Mouse (Mus musculus) ES-E14 (cell line): ENCODE measurements around the gene Arglu1. TPM values are rescaled to one million over a fixed set of nuclear protein-coding genes. Genes with fewer than 3 reads are reported as not detected.

Experiments used
- DNase-seq: peaks from one replicate; pipeline ENCODE4 v3.0.0-alpha.2; 2013; ENCODE audit warnings: low read depth, low spot score
- H3K27ac ChIP-seq: 2 replicates; pipeline ENCODE4 v1.5.1; 2012; ENCODE audit warnings: low read depth, mild to moderate bottlenecking, low read length, moderate library complexity, mixed read lengths; ENCODE audit not compliant: poor library complexity, insufficient read depth, severe bottlenecking
- H3K36me3 ChIP-seq: 2 replicates; pipeline ENCODE4 v1.6.1; 2012; ENCODE audit warnings: mild to moderate bottlenecking, low read length, moderate library complexity, mixed read lengths; ENCODE audit not compliant: control insufficient read depth, poor library complexity, insufficient read depth, severe bottlenecking
- H3K4me1 ChIP-seq, 2 experiments: fragments of 150-350 bp in 1 of 2; sonication (generic) in 1 of 2; 2 replicates each; pipeline ENCODE4 v1.6.1; 2012; ENCODE audit warnings: low read length in 2 of 2, mild to moderate bottlenecking in 1 of 2, mixed read lengths in 1 of 2; ENCODE audit not compliant: control insufficient read depth in 2 of 2, insufficient read depth in 2 of 2, poor library complexity in 1 of 2
- H3K4me3 ChIP-seq, 2 experiments: fragments of 150-350 bp in 1 of 2; sonication (generic) in 1 of 2; 2 replicates each; pipeline ENCODE4 v1.5.1; 2012; ENCODE audit warnings: low read length in 2 of 2, low read depth in 1 of 2, mild to moderate bottlenecking in 1 of 2, mixed read lengths in 1 of 2; ENCODE audit not compliant: insufficient read depth in 1 of 2, poor library complexity in 1 of 2, severe bottlenecking in 1 of 2
- H3K9ac ChIP-seq: 2 replicates; pipeline ENCODE4 v1.6.1; 2012; ENCODE audit warnings: low read depth, mild to moderate bottlenecking, low read length, mixed read lengths; ENCODE audit not compliant: poor library complexity, insufficient read depth, severe bottlenecking
- H3K9me3 ChIP-seq: fragments of 150-350 bp; sonication (generic); 2 replicates; pipeline ENCODE4 v1.6.1; 2012; ENCODE audit warnings: low read depth, mild to moderate bottlenecking, low read length; ENCODE audit not compliant: control insufficient read depth, insufficient read depth
- CHD2 ChIP-seq: IDR thresholded peaks from 2 replicates; pipeline ENCODE4 v1.6.1; 2014; ENCODE audit warnings: mild to moderate bottlenecking, low read depth, low read length, inconsistent platforms
- HCFC1 ChIP-seq: IDR thresholded peaks from 2 replicates; pipeline ENCODE4 v1.6.1; 2012; ENCODE audit warnings: low read length, inconsistent platforms, borderline replicate concordance; ENCODE audit not compliant: insufficient read depth
- MAFK ChIP-seq: IDR thresholded peaks from 2 replicates; pipeline ENCODE4 v1.6.1; 2014; ENCODE audit warnings: mild to moderate bottlenecking, low read depth, low read length, inconsistent platforms; ENCODE audit not compliant: insufficient read depth
- ZC3H11A ChIP-seq: IDR thresholded peaks from 2 replicates; pipeline ENCODE4 v1.6.1; 2012; ENCODE audit warnings: low read depth, mild to moderate bottlenecking, inconsistent platforms, low read length, borderline replicate concordance
- ZNF384 ChIP-seq: IDR thresholded peaks from 2 replicates; pipeline ENCODE4 v1.6.1; 2012; ENCODE audit warnings: low read depth, low read length, inconsistent platforms
- in situ Hi-C, 2 experiments: fragments of 600-800 bp; cut with MboI; formaldehyde crosslinking; loops; one replicate each; pipeline ENCODE4 v1.15.1; 2025; ENCODE audit warnings: low sequenced_read_pairs in 2 of 2, inconsistent platforms in 1 of 2; ENCODE audit not compliant: unreplicated experiment in 2 of 2
- total RNA-seq: library from RNA; depleted of rRNA; stranded (reverse); fragments of 300-350 nt; gene quantifications from 2 replicates; pipeline ENCODE4 v1.2.3, GENCODE M21; 2012

The Arglu1 gene
- total RNA-seq, 1 experiment, result 75.9 TPM

GRCm38 (mm10) chr8:8660307-8661098, 29.8 kb downstream of the Arglu1 start:
- Histone ChIP-seq H3K4me3 (peak overlapping the region; percentile 87 to 91), H3K36me3 (0 out of 2 replicates have a peak, but pooled peaks cover 4% of the 10 kb centered on the region), H3K9ac (peak overlapping the region; percentile 75), H3K4me1 (peaks cover 6% of the 10 kb centered on the region in 2 experiments; a peak in 3 of 4 replicates), H3K27ac (no peak overlapping the region), H3K9me3 (no peaks in the 10 kb centered on the region)
- no peak for TF ChIP-seq HCFC1
- TF ChIP-seq CHD2, result no peak
- no peak for TF ChIP-seq ZC3H11A
- TF ChIP-seq ZNF384, result no peak
- no peak for TF ChIP-seq MAFK
- DNase-seq, result no peak
- in situ Hi-C loops, result loop anchor here (25.0 kb wide), 2 partner anchors 327 to 423 kb away; no protein-coding TSS in a partner anchor

DNA sequence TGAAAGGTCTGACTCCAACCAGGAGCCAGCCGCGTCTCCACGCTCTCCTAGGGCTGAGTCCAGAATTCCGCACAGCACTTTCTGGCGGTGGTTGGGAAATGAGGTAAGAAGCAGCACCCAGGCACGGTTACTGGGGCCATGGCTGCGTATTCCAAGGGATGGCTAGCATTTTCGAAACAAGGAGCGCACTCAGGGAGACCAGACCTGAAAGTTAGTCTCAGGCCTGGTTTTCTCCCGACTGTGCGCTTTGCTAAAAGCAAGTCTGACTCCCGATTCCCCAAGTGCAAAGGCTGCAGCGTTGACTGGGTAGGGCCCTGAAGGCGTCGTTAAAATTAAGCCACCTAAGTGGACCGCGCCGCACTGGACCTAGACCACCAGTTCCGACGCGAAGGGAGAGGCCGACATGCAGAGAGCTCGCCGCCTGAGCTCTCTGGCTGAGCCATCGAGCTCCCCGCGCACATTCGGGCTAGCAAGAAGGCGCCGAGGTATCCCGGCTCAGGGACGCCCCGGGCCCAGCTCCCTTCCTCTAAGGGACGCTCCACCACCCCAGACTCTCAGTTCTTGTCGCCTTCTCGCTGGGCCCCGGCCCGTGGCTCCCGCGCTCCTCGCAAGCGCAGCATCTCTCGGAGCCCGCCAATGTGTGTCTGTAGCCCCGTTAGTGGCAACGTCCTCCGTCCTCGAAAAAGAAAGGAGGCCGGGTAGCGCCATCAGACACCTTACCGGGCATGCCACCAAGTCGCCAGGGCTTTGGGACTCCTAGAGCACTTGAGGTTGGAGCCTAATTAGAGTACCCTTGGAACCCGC, 30.6 kb downstream of the Arglu1 start:
- H3K9me3 ChIP-seq, result no peaks in the 10 kb centered on the region
- in situ Hi-C loops, result loop anchor here (25.0 kb wide), 2 partner anchors 328 to 422 kb away; no protein-coding TSS in a partner anchor
- no peak for DNase-seq
- peaks cover 6 to 11% of the 10 kb centered on the region in 2 experiments; a peak in 3 of 4 replicates for H3K4me1 ChIP-seq
- no peak overlapping the region for H3K27ac ChIP-seq
- no peak for TF ChIP-seq ZC3H11A
- no peak for TF ChIP-seq MAFK
- no peak for TF ChIP-seq ZNF384
- TF ChIP-seq CHD2, result no peak
- TF ChIP-seq HCFC1, result no peak
- H3K36me3 ChIP-seq, result 0 out of 2 replicates have a peak, but pooled peaks cover 3% of the 10 kb centered on the region
- H3K4me3 ChIP-seq, result peak overlapping the region; percentile 73 to 87
- peak overlapping the region; percentile 75 for H3K9ac ChIP-seq

DNA sequence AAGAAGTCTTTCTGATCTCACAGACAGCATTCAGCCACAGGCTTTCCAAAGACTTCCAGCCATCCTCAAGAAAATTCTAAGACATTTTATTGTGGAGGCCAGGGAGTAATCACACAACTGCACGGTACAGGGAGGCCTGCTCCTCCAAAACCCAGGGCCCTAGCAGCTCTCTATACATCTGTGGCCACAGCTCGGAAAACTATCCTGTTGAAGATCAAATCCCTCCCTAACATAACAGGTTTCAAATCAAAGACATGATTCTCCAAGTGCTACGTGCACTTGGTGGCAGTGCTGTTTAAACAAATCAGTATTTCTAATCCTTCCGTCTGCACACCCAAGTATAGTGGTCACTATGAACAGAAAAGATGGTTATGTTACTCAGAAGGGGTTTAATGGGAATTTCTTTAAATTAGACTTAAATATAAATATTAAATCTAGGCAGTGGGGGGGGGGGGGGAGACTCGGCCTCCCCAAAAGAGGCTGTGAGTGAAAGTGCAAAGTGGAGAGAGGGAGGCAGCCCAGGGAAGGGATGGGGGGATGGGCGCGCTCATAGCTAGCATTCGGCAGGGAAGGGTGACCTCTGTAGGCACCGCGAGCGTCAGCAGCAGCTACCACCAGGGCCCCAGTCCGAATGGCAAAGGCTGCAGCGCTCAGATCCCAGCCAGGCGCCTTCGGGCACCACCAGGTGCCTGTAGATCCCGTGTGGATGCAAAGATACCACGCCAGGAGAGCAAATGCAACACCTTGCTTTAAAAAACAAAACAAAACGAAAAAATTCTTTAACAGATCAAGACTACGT, 31.7 kb downstream of the Arglu1 start:
- Histone ChIP-seq H3K4me1 (peaks cover 6 to 12% of the 10 kb centered on the region in 2 experiments; a peak in 3 of 4 replicates), H3K9me3 (no peaks in the 10 kb centered on the region), H3K36me3 (no peaks in the 10 kb centered on the region), H3K9ac (no peak overlapping the region), H3K4me3 (peak overlapping the region; percentile 73 to 87; a peak in 2 of 4 replicates), H3K27ac (no peak overlapping the region)
- in situ Hi-C loops, result loop anchor here (25.0 kb wide), 2 partner anchors 329 to 421 kb away; no protein-coding TSS in a partner anchor
- TF ChIP-seq ZC3H11A (peak; percentile 39; the same call in 1 of the 2 replicates), HCFC1 (0 out of 2 replicates have a peak, but pooled peaks have one; percentile 31), MAFK (no peak)
- no peak for DNase-seq
